Mouse (Mus musculus) right cerebral cortex, postnatal 14 days (tissue): ENCODE data around the gene Fcgr3.
A peak's percentile ranks its signal among the peaks of the same experiment; 100 is the strongest.
"Not testable (repeated sequence)": the region's sequence is repeated elsewhere in the genome, so short reads cannot be mapped to it uniquely, and the experiment has no call there.

Source experiments
- DNase-seq: peaks from one replicate; pipeline ENCODE4 v3.0.0; 2022

Fcgr3 gene

DNA sequence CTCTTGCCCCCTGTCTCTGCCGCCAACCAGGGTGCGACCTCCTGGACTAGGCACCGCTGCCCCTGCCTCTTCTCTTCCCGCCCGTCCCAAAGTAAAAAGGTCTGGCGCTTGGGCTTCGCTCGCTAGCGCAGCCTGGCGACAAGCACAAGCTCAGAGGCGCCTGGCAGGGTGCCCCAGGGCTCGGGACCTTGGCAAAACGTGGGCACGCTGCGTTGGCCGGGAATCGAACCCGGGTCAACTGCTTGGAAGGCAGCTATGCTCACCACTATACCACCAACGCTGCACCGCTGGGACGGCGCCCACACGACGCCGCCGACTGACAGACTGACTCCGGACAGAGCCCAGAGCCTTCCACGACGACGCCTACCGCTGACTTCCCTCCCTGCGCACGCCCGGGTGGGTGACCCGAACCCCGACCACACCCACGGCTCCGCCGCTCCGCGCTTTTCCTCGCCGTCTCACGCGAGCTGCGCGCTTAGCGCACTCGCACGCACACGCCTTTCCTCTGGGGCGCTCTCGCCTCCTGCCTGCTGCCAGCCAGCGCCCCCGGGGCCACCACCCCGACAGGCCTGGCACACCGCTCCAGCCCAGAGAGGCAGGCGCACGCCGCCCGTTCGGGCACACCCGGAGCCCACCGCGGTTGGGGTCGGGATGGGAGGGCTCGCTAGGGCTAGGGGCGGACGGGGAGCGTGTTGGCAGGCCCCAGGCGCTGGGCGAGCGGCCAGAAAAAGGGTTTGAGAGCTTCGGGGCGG, at the start of gene Fcgr3:
Gene Fcgr3 (minus strand): TSS at position 445 of the 752 bp plus-strand sequence.
- DNase-seq: peak; percentile 80

DNA sequence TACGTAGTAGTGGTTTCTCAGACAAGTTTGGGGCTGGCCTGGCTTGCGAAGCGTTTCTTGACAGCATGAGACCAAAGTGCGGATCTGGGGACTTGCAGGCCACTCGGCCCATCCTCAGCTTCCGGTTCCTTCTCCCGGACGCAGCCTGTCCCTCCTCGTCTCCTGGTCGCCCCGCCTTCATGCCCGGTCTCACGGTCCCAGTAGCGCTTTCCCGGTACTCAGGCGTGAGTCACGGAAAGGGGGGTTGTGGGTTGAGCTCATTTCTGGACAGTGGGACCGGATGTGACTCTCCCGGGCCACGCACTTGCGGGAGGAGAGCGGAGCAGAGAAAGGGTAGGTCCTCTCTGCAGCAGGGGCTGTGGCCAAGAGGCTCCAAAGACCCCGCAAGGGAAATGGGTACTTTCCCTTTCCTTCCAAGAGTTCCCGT, 49.2 kb upstream of the Fcgr3 start, which contains the start of gene Cfap126:
Gene Cfap126 (plus strand): TSS at position 46 of the 427 bp plus-strand sequence.
- peak; percentile 43 for DNase-seq

DNA sequence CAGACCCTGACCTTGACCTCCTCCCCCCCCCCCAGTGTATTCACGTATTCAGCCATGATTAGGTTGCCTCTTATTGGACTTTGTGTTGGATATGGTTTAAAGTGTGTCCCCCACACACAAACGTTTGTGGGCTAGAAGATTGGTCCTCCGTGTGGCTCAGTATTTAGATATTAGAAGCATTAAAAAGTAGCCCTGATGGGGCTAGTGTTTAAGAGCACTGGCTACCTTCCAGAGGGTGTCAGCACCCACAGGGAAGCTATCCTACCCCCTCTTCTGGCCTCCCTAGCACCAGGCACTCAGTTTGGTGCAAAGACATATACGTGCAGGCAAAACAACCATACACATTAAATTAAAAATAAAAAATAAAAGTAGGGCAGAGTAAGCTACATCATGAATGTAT, 48.3 kb upstream of the Fcgr3 start:
- DNase-seq: no peak

DNA sequence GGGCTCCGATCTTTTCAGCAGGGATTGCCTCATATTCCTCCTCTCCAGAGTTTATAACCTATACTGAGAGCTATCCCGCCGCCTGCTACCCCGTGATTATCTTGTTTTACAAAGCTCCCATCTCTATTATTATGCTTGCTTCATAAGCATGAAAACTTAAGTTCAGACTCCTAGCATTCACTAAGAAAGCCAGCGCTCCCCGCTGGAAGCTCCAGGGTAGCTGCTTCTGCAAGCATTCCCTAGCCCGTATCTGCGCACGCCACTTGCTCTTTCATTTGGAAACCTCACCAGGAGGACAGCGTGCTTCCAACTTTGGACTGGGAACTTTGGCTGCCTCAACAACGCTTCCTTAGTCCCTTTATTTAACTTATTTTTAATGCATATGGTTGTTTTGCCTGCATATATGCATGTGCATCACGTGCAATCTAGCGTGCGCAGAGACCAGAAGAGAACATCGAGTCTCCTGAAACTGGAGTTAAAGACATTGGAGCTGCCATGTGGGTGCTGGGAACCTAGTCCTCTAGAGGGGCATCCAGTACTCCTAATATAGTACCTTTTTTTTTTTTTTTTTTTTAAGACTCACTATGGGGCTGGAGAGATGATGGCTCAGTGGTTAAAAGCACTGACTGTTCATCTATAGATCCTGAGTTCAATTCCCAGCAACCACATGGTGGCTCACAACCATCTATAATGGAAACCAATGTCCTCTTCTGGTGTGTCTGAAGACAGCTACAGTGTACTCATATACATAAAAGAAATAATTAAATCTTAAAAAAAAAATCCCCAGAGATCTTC, 47.2 kb upstream of the Fcgr3 start:
- peak; percentile 38 for DNase-seq

DNA sequence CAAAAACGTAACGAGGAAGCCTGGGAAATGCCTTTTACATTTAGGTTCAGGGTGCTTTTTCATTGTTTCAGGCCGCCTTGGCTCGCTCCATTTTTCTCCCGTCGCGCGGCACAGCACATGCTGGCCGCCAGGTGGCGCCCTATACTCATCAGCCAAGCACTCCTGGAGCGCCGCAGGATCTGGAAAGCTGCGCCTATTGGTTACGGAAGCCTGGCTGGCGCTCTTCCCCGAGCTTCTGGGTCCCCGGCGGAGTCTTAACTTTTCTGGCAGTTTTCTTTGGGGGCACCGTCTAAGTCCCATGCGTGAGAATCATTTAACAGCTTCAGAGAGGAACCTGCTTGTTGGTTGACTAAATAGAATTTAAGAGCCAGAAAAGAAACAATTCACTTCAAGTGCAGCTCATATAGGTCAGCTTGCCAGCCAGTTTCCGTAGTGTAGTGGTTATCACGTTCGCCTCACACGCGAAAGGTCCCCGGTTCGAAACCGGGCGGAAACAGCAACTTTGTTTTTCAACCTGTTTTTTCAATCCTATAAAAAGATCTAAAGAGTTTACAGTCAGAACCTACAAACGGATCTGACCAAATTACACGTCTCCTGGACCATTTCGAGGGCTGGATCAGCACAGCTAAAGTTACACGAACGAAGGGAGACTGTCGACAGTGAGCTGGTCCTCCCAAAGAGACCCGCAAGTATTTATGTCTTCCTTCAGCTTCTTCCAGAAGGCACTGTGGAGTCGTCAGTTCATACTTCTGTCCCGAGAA, 46.5 kb upstream of the Fcgr3 start:
- peak; percentile 91 for DNase-seq

DNA sequence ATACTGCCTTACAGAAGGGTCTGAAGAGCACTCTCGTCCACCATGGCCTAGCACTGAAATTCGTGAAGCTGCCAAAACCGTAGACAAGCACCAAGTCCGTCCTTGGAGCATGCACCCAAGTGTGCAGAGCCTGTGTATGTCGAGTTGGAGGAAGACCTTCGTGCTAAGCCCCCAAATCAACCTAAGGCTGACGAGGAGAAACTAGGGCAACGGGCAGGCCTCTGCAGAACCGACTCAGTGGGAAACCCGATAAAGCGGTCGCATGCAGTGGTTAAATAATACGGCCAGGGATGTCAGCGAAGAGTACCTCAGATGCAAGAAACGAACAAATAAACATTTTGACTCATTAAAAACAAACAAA, 45.9 kb upstream of the Fcgr3 start:
- peak; percentile 15 for DNase-seq

DNA sequence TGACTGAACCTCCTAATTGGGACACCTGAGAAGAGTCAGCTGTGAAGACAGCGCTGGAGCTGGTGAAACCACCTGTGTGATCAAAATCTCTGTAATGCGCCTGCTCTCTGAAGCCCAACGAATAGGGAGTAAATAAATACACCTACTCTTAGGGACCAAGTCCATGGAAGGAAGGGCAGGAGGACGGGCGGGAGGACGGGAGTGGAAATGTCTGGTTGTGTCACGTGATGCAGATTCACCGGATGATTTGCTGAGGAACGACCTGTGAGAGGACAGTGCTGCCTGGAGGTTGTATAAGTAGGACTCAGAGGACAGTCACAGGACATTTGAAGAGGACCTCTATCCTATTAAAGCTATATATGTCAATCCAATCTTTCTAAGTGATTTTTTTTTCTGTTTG, 44.9 kb upstream of the Fcgr3 start:
- DNase-seq: no peak

DNA sequence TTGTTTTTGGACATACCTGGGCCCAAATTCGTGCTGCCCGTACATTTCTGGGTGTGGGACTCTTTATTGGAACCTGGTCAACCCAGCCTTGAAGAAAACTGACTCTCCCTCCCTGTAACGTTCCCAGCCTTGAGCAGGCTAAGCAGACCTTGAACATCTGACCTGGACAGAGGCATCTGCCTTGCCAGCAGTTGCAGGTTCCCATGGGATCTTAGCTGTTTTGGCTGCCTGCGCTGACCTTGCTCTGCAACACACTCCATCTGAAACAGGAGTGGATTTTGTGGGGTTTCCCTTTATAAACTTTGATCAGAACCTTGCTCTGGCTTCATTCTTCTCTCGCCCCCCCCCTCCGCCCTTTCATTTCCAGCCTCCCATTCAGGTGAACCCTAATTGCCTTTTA, 40.5 kb upstream of the Fcgr3 start:
- no peak for DNase-seq

DNA sequence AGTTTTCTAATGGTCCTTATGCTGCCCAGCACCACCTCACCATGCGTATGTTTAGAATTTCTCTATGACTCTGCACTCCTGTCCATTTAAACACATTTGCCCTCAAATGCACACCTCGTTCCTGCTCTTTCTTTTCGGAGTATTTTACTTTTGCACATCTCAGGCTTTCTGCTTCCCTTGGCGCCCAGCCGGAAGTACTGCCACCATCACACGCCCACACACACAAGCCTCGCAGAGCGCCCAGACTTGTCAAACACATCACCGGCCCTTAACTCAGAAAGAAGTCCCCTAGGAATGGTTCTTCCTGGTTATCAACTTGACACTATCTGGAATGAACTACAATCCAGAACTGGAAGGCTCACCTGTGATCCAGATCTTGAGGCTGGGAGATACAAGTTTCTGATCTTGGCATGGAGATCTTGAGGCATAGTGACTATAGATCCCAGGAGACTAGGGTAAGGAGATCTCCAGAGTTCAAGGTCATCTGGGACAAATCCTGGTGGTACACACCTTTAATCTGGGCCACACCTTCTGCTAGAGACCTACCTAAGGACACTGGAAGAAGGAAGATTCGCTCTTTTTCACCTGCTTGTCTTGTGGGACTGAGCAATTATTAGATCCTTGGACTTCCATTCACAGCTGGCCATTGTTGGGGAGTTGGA, 38.6 kb upstream of the Fcgr3 start:
- DNase-seq: peak; percentile 44

DNA sequence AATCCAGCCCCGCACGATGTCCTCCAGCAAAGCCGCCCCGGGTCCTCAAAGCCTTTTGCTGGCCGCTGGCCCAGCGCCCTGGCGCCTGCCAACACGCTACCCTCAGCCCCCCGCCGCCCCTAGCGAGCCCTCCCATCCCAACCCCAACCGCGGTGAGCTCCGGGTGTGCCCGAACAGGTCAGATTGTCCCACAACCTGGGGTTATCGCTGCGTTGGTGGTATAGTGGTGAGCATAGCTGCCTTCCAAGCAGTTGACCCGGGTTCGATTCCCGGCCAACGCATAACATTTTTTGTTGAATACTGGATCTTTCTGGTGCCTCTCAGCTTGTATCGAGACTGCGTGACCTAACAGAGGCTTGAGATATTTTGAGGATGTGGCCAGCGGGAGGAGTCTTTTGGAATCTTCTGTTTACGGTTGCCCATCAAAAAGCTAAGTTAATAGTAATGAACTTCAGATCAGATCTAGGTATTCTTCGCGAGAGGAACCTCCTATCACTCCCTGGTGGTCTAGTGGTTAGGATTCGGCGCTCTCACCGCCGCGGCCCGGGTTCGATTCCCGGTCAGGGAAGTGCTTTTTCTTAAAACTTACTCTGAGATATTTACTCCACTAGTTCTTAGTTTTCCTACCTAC, 37.9 kb upstream of the Fcgr3 start:
- peak; percentile 84 for DNase-seq

DNA sequence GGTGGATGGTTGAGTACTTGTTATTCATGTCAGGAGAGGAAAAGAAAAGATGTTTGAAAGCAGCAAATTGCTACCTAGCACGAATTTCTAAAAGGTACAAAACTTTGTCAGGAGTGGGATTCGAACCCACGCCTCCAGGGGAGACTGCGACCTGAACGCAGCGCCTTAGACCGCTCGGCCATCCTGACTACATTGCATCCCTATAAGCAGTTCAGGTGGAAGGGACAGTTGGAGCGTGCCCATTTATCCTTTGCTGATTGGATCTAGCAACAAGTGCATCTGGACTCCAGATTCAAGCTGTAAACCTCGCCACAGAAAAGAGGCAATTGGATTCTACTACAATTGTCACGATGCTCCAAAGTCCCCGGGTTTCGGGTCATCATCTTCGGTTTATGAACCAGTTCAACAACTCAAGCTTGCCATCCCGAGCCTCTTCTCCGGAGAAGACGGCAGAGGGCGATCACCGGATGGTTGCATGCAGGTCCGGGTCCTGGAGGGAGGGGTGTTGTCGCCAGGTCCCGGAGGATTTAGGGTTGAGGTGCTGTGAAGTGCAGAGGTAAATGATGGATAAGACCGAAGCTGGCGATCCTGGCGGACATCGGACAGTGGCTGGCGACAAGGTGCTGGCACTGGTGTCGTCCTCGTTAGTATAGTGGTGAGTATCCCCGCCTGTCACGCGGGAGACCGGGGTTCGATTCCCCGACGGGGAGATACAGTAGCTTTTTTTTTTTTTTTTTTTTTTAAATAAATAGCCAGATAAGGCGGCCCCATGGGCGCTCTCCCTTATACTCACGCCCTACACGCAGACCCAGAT, 37.2 kb upstream of the Fcgr3 start:
- DNase-seq: peak; percentile 83

DNA sequence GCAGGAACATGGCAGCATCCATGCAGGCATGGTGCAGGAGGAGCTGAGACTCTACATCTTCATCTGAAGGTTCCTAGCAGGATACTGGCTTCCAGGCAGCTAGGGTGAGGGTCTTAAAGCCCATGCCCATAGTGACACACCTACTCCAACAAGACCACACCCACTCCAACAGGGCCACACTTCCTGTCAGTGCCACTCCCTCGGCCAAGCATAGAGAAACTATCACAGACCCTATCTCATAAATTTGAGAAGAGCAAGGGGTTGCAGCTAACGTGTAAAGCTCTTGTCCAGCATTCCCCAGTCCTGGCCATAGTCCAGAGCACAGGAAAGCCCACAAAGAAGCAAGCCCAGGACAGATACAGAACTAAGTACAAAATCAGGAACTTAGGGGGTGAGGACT, 36.3 kb upstream of the Fcgr3 start:
- DNase-seq: no peak

DNA sequence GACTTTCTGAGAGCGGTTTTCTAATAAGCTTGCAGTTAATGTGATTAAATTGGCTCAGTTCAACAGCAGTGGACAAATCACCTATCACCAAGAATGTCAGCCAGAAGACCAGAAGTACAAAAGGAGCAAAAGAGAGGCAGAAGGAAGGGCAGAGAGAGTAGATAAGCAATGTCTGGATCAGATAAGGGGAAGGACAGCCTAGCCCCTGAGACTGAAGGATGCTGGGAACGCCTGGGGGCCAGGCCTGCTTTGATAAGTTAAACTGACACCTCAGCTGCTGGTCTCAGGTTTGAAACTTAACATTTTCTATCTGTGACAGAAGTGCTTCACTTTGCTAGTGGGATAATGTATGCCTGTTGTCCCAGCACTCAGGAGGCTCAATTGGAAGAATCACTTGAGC, 32.9 kb upstream of the Fcgr3 start:
- DNase-seq: no peak

DNA sequence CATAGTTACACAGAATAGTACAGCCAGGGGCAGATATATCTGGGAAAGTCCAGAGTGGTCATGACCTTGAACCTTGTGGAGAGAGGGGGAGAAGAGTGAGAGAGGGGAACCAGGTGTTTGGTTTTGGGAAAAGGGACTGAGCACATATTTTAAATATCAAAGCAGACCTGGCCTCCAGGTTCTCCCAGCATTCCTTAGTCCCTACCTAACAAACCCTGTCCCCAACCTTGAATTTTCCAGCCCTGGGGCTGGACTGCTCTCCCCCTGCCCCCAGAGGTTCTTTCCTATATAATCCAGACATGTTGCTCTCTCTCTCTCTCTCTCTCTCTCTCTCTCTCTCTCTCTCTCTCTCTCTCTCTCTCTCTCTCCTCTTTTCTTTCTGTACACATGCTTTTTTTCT, 32.4 kb upstream of the Fcgr3 start:
- DNase-seq: no peak

DNA sequence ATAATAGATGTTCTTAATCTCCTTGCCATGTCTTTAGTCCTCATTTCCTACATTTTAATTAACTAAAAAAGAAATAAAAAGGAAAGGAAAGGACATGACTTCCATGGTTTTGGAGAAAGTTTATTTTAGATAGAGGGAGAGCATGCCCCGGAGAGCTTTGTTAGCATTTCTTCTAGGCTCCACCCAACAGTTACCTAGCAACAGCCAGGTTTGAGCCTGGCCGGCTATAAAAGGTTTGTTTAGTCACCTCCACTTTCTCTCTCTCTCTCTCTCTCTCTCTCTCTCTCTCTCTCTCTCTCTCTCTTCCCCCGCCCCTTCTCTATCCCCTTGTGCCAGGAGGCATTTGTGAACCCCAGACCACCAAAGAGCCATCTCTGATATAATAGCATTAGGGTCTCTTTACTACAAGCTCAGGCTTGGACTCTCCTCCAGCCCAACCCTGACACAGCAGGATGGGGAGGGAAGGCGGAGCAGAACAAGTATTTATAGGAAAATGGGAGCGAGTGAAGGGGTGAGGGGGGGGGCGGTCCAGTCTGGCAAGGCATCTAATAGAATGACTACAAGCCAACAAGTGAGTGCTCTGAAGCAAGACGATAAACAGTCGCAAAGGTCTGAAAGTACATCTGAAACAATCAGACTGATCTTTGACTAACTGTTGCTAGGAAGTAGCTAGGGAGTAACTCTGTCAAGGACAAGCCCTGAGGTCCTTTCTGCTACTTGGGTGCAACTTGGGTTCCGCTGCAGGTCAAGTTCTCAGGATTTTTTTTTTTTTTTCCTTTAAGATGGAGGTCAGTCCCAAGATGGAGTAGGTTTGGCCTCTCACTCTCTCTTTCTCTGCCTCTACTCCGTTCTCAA, 31.6 kb upstream of the Fcgr3 start:
- DNase-seq: no peak

DNA sequence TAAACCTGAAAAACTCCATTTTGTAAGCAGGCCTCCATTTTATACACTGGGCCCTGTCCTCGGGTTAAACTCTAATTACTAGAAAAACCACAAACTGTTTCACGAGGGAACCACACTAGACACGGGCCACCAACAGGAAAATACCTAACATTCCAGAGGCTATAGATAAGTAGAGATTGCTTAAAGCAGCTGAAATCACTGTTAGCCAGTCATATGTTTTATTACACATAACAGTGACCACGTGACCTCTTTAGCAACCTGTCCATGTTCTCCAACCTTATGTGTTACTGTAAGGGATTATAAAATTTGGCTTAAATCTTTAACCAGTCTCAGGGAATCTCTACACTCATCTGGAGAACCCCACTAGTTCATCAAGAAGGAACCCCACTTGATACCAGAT, 29.7 kb upstream of the Fcgr3 start:
- DNase-seq: no peak

DNA sequence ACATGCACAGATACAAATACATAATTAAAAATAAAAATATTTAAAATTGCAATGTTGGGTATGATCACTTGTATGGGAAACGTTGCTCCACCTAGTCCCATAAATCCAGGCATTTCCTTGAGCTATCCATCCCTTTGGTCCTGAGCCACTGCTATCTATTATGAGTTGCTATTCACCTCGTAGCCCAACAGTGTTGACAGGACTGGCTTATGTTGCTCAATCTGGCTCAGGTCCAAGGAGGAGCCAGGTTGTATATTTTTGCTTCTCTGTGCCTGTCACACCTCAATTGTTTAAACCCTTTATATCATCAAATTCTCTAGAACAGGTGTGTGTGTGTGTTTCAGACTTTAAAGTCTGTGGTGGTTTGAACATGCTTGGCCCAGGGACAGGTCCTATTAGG, 26.0 kb upstream of the Fcgr3 start:
- no peak for DNase-seq

DNA sequence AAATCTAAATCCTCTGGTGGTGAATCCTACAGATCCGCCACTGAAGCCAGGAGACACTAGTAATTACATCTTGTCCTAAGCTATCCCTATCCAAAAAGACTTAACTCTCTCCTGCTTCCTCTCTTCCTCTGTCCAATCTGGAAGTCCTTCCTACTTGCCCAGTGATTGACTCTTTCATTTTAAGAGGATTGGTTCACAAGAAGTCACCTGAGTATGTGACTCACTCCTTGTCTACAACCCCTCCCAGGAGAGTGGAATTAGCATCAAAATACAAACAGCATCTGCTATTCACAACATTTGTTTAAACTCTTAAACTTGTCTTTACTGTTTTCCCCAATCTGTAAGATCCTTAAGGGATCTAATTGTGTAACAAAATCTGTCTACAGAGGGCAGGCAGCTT, 25.2 kb upstream of the Fcgr3 start:
- no peak for DNase-seq

DNA sequence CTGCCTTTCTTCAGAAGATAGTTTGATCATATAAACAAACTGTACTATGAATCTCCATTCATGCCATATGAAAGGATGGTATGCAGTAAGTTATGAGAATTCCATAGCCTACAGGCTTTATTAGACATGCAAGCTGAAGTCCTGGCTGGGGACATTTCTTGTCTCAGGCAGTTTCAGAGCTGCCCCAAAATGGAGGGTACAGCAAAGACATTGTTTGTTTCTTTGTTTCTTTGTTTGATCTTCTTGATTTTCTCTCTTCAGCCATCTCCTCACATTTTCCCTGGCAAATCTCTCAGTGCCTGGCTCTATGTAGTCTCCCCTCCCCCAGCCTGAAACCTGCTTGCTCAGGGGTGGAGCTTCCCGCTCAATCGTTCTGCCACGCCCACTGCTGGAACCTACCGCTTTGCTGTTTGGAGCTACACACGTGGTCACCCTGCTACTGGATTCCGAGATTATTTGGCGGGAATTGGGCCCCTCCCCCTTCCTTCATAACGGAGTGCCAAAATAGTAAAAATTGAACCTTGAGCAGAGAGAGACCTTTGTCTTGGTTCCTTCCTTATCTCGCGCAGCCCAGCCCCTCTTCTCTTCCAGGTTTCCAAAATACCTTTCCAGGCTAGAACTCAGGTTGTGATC, 23.6 kb upstream of the Fcgr3 start:
- not testable (repeated sequence) for DNase-seq

DNA sequence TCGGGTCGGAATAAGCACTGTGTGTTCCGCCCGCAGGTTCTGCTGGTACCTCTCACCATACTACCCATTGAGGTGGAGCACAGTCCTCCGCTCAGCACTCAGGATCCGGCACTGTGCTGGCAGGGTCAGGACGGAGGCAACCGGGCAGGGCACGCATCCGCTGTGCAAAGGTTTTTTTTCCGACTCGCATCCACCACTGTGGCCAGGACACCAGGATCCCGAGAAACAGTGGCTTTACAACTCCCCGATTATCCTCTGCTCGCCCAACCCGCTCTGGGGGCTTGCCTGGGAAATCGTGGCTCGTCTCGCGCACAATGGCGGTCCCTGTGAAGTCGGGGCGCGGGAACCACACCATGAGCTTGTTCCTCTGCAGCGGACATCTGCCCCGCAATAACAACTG, 21.0 kb upstream of the Fcgr3 start:
- no peak for DNase-seq
